Mouse (Mus musculus) stomach, embryonic 15.5 days (tissue): Measurements from ENCODE around the gene Fbxl17. TPM values are rescaled to one million over a fixed set of nuclear protein-coding genes. Genes with fewer than 3 reads are reported as not detected.

Experiments used
- ATAC-seq: fragments of 200-750 bp; cut with Nextera tagmentation; 2 replicates; pipeline ENCODE4 v1.8.0; 2017; ENCODE audit warnings: low read depth, moderate number of reproducible peaks, moderate TSS enrichment; ENCODE audit not compliant: insufficient read depth, low FRiP score
- H3K27ac ChIP-seq: fragments of 300-500 bp; sonication (generic); 2 replicates; pipeline ENCODE4 v1.5.1; 2015; ENCODE audit warnings: mild to moderate bottlenecking, inconsistent platforms
- H3K27me3 ChIP-seq: fragments of 300-500 bp; sonication (generic); replicated peaks from 2 replicates; pipeline ENCODE4 v1.6.1; 2015; ENCODE audit warnings: inconsistent platforms
- H3K36me3 ChIP-seq: fragments of 300-500 bp; sonication (generic); 2 replicates; pipeline ENCODE4 v1.6.1; 2015; ENCODE audit warnings: inconsistent platforms
- H3K4me1 ChIP-seq: fragments of 300-500 bp; sonication (generic); 2 replicates; pipeline ENCODE4 v1.6.1; 2015; ENCODE audit warnings: inconsistent platforms
- H3K4me2 ChIP-seq: fragments of 300-500 bp; sonication (generic); 2 replicates; pipeline ENCODE4 v1.6.1; 2015; ENCODE audit warnings: mild to moderate bottlenecking, inconsistent platforms
- H3K4me3 ChIP-seq: fragments of 300-500 bp; sonication (generic); replicated peaks from 2 replicates; pipeline ENCODE4 v1.5.1; 2015; ENCODE audit warnings: inconsistent platforms
- H3K9ac ChIP-seq: fragments of 300-500 bp; sonication (generic); 2 replicates; pipeline ENCODE4 v1.6.1; 2015; ENCODE audit warnings: inconsistent platforms
- H3K9me3 ChIP-seq: fragments of 300-500 bp; sonication (generic); 2 replicates; pipeline ENCODE4 v1.6.1; 2016; ENCODE audit warnings: inconsistent platforms
- WGBS: fragments of 180-500 bp; shearing (Covaris S2); methylation state at CpG from one replicate; pipeline ENCODE4 v1.1.7; 2015; 5-methylcytosine and 5-hydroxymethylcytosine counted together
- polyA plus RNA-seq: library from polyadenylated mRNA; unstranded; fragments of >200 nt; fragmentation: Nextera tagmentation; extraction: Ambion mirVana; gene quantifications from 2 replicates; pipeline ENCODE4 v1.2.1, GENCODE M21; 2015

Gene Fbxl17
- polyA plus RNA-seq, 1 experiment from 2014 or later: 5.9 TPM

DNA sequence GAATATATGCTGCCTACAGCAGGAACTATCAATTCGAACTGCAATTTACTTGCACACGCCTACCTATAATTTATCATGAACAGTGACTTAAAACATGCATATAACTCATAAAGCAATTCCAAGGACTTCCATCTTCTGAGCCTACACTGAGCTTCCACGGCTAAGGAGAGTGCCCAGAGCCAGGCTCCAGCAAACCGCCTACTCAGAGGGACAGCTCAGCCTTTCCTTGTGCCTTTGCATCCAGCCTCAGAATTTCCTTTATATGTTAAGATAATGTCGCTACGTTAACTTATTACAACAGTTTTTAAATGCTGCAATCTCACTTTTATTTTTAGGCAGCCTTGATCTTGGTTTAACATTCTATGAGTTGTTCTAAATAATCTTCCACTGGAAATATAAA lies 80.3 kb downstream of the Fbxl17 start:
- Histone ChIP-seq H3K4me3 (no peak overlapping the region), H3K4me1 (no peaks in the 10 kb centered on the region), H3K36me3 (no peaks in the 10 kb centered on the region), H3K27me3 (no peaks in the 10 kb centered on the region), H3K9me3 (no peaks in the 10 kb centered on the region), H3K4me2 (no peak overlapping the region), H3K9ac (no peak overlapping the region), H3K27ac (no peak overlapping the region)
- no peak for ATAC-seq
- WGBS: 82% methylated on average over 6 of the region's 6 CpGs

- 97% methylated on average over 1 of the region's 1 CpGs for WGBS
- Histone ChIP-seq H3K9ac (no peak overlapping the region), H3K36me3 (0 out of 2 replicates have a peak, but pooled peaks cover 2% of the 10 kb centered on the region), H3K4me1 (no peaks in the 10 kb centered on the region), H3K27ac (no peak overlapping the region), H3K4me2 (no peak overlapping the region), H3K27me3 (no peaks in the 10 kb centered on the region), H3K9me3 (no peaks in the 10 kb centered on the region), H3K4me3 (no peak overlapping the region)
- no peak for ATAC-seq
Observed at GRCm38 (mm10) chr17:63413973-63414580, 85.7 kb downstream of the Fbxl17 start.

GRCm38 (mm10) chr17:63411564-63411963 lies 88.3 kb downstream of the Fbxl17 start:
- Histone ChIP-seq H3K4me1 (no peaks in the 10 kb centered on the region), H3K27ac (no peak overlapping the region), H3K9me3 (no peaks in the 10 kb centered on the region), H3K4me3 (no peak overlapping the region), H3K9ac (no peak overlapping the region), H3K27me3 (no peaks in the 10 kb centered on the region), H3K36me3 (0 out of 2 replicates have a peak, but pooled peaks cover 2% of the 10 kb centered on the region), H3K4me2 (no peak overlapping the region)
- 52% methylated on average over 3 of the region's 3 CpGs for WGBS
- ATAC-seq: no peak

DNA sequence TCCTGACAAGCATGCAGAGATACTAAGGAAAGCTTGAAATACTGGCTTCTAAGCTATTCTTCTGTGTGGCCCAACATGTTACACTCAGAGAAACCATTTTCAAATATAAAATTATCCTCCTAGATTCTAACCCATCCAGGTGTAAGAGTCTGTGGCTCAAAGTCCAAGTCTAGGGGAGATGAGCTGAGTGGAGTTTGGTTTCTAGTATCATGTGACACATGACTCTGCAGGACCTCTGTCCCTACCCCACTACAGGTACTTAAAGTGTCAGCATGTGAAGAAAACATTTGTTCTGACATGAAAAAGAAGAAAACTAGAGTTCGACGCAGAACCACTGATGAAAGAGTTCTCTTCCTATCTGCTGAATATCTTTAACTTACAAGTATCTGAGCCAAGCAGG lies 89.7 kb downstream of the Fbxl17 start:
- no peaks in the 10 kb centered on the region for H3K9me3 ChIP-seq
- H3K27ac ChIP-seq: no peak overlapping the region
- WGBS: 87% methylated on average over 2 of the region's 2 CpGs
- 0 out of 2 replicates have a peak, but pooled peaks cover 2% of the 10 kb centered on the region for H3K36me3 ChIP-seq
- H3K9ac ChIP-seq: no peak overlapping the region
- no peak overlapping the region for H3K4me2 ChIP-seq
- no peaks in the 10 kb centered on the region for H3K4me1 ChIP-seq
- no peak for ATAC-seq
- H3K4me3 ChIP-seq: no peak overlapping the region
- no peaks in the 10 kb centered on the region for H3K27me3 ChIP-seq

DNA sequence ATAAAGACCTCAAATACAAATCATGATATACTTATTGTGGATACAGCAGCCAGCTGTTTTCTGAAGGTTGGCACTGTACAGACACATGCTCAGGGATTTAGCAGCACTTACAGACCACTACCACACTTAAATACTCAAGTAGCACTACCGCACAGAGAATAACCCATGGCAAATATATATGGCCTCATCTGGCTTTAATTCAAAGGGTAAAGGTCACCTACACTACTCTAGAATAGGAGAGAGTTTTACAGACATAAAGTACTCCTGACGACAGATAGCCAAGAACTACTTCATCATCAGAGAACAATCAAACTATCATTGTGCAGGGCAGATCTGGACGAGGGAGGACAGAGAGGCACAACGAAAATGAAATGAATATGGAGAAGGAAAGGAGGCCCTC lies 93.9 kb downstream of the Fbxl17 start:
- Histone ChIP-seq H3K4me2 (no peak overlapping the region), H3K27me3 (no peaks in the 10 kb centered on the region), H3K4me1 (peaks cover 5% of the 10 kb centered on the region; the same call in 1 of the 2 replicates), H3K4me3 (no peak overlapping the region), H3K36me3 (no peaks in the 10 kb centered on the region), H3K9me3 (no peaks in the 10 kb centered on the region), H3K9ac (no peak overlapping the region), H3K27ac (no peak overlapping the region)
- 47% methylated on average over 4 of the region's 4 CpGs for WGBS
- no peak for ATAC-seq

DNA sequence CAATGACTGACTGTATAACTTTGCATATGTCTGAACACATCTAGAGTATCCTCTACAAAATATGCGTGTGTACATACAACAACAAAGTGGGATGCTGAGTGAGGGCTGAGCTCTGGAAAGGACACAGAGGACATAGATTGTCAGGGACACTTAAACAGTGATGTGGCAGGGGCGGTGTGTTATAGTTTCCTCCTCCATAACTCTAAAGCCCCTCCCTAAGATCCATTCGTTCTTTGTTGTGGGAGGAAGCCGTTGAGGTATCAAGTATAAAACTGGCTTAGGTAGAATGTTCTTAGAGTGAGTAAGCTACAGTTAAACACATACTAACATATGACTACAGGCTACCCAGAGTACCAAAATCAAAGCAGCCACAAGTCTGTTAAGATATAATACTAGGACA lies 94.3 kb downstream of the Fbxl17 start:
- no peaks in the 10 kb centered on the region for H3K27me3 ChIP-seq
- H3K4me2 ChIP-seq: no peak overlapping the region
- H3K36me3 ChIP-seq: no peaks in the 10 kb centered on the region
- WGBS: 76% methylated on average over 4 of the region's 4 CpGs
- H3K27ac ChIP-seq: no peak overlapping the region
- ATAC-seq: no peak
- H3K4me3 ChIP-seq: no peak overlapping the region
- H3K9ac ChIP-seq: no peak overlapping the region
- peaks cover 5% of the 10 kb centered on the region; the same call in 1 of the 2 replicates for H3K4me1 ChIP-seq
- no peaks in the 10 kb centered on the region for H3K9me3 ChIP-seq

- WGBS: 62% methylated on average over 2 of the region's 2 CpGs
- Histone ChIP-seq H3K27me3 (no peaks in the 10 kb centered on the region), H3K36me3 (no peaks in the 10 kb centered on the region), H3K9me3 (no peaks in the 10 kb centered on the region), H3K4me2 (no peak overlapping the region), H3K4me3 (no peak overlapping the region), H3K9ac (no peak overlapping the region), H3K27ac (no peak overlapping the region), H3K4me1 (peaks cover 5% of the 10 kb centered on the region; the same call in 1 of the 2 replicates)
- ATAC-seq: no peak
Observed at GRCm38 (mm10) chr17:63404968-63405367, 94.8 kb downstream of the Fbxl17 start.

- Histone ChIP-seq H3K27me3 (no peaks in the 10 kb centered on the region), H3K4me2 (no peak overlapping the region), H3K9ac (no peak overlapping the region), H3K36me3 (no peaks in the 10 kb centered on the region), H3K4me1 (peaks cover 5% of the 10 kb centered on the region; the same call in 1 of the 2 replicates), H3K27ac (no peak overlapping the region), H3K9me3 (no peaks in the 10 kb centered on the region), H3K4me3 (no peak overlapping the region)
- ATAC-seq: no peak
Observed at GRCm38 (mm10) chr17:63403801-63404415, 95.9 kb downstream of the Fbxl17 start.

DNA sequence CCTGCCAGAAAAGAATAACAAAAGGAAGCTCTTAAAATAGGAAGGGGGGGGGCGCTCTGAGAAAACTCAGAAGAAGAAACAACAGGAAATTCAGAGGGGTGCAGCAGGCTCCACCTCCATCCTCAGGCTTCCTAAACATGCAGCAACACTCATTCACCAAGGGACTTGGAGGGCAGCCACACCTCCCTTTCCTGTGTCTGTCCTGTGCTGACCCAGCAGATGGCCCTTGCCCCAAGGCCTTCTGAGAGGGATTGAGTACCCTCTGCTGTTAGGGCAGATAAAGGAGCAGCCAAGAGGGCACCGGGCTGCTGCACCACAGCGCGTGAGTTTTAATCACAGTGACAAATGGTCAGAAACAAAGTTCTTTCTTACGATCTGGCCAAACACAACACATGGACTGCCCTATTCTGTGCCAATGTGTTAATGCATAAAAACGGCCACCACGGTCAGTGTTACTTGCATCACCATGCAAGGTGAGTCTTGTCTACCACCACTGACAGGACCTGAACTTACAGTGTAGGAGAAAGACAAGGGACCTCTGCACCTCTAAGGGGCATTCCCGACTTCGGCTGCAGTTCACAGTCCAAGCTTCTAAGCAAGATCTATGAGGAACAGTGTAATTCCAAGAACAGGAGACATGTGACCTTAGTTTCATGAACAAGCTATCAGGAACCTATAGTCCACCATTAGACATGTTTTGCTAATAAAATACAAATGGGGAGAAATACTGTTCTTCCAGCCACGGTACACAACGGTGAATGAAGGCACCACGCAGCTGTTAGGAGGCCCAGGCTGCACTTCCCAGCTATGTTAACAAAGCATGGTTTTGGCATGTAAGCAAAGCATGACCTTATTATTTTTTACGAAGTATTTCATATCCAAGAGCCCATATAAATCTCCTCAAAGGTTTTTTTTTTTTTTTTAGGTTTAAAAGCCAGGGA lies 96.8 kb downstream of the Fbxl17 start:
- Histone ChIP-seq H3K9ac (no peak overlapping the region), H3K4me2 (no peak overlapping the region), H3K4me1 (peaks cover 5% of the 10 kb centered on the region; the same call in 1 of the 2 replicates), H3K27me3 (no peaks in the 10 kb centered on the region), H3K27ac (no peak overlapping the region), H3K9me3 (no peaks in the 10 kb centered on the region), H3K36me3 (no peaks in the 10 kb centered on the region), H3K4me3 (no peak overlapping the region)
- WGBS: 60% methylated on average over 13 of the region's 13 CpGs
- 0 out of 2 replicates have a peak, but pooled peaks have one; percentile 27 for ATAC-seq

DNA sequence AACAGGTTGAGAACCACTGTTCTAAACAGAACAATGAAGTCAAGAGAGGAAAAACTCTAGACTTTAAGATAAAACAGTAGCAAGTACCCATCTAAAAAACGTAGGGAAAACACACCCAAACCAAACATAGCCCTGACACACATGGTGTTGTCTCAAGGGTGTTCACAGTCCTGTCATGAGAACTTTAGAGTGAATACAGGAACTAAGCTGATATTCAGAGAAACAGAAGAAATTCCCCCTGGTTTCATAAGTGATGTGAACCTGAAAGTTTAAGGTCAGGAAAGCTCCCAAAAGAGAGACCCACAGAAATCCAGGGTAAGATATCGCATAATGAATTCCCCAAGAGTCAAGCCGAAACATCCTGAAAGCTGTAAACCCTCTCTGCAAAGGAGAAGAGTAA lies 97.6 kb downstream of the Fbxl17 start:
- WGBS: 68% methylated on average over 3 of the region's 3 CpGs
- Histone ChIP-seq H3K9me3 (no peaks in the 10 kb centered on the region), H3K36me3 (no peaks in the 10 kb centered on the region), H3K4me2 (no peak overlapping the region), H3K4me1 (peaks cover 5% of the 10 kb centered on the region; the same call in 1 of the 2 replicates), H3K27me3 (no peaks in the 10 kb centered on the region), H3K9ac (no peak overlapping the region), H3K4me3 (no peak overlapping the region), H3K27ac (no peak overlapping the region)
- no peak for ATAC-seq

GRCm38 (mm10) chr17:63400640-63401039 lies 99.2 kb downstream of the Fbxl17 start:
- H3K9ac ChIP-seq: no peak overlapping the region
- H3K4me2 ChIP-seq: no peak overlapping the region
- H3K27ac ChIP-seq: no peak overlapping the region
- no peak overlapping the region for H3K4me3 ChIP-seq
- peaks cover 5% of the 10 kb centered on the region; the same call in 1 of the 2 replicates for H3K4me1 ChIP-seq
- 70% methylated on average over 5 of the region's 5 CpGs for WGBS
- no peaks in the 10 kb centered on the region for H3K27me3 ChIP-seq
- ATAC-seq: no peak
- no peaks in the 10 kb centered on the region for H3K9me3 ChIP-seq
- H3K36me3 ChIP-seq: no peaks in the 10 kb centered on the region

DNA sequence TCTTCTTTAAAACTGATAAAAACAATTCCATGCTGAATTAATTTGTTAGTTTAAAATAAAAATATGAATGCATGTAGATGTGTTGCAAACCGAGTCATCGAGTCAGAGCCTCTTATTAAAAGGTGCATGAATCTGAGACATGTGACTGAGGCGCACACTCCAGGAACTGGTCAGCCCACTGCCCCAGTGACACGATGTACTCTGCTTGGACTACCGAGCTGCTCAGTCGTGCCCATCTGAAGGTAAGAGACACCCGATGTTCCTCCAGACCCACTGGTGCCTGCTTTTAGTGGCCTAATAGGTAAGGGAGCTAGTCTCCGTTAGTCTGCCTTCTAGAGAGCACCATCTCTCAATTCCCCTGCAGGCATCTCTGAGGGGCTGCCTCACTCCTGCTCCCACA lies 100.0 kb downstream of the Fbxl17 start:
- Histone ChIP-seq H3K9me3 (no peaks in the 10 kb centered on the region), H3K9ac (no peak overlapping the region), H3K4me2 (no peak overlapping the region), H3K27ac (no peak overlapping the region), H3K36me3 (no peaks in the 10 kb centered on the region), H3K4me3 (no peak overlapping the region), H3K27me3 (no peaks in the 10 kb centered on the region), H3K4me1 (peaks cover 5% of the 10 kb centered on the region; the same call in 1 of the 2 replicates)
- no peak for ATAC-seq
- 89% methylated on average over 8 of the region's 8 CpGs for WGBS
